Mouse (Mus musculus) thymus, postnatal 25 days (tissue): ENCODE data around the gene Tma7.

ENCODE experiments used
- DNase-seq: peaks from one replicate; pipeline ENCODE4 v3.0.0; 2022

Tma7 gene

GRCm38 (mm10) chr9:109101933-109102445 is 19.6 kb upstream of the Tma7 start:
- no peak for DNase-seq

- DNase-seq, result no peak
These were observed 18.0 kb upstream of the Tma7 start for GRCm38 (mm10) chr9:109100307-109100928.

GRCm38 (mm10) chr9:109098969-109099368 is 16.6 kb upstream of the Tma7 start:
- DNase-seq, result no peak

GRCm38 (mm10) chr9:109098366-109098765 is 16.0 kb upstream of the Tma7 start:
- DNase-seq, result no peak

GRCm38 (mm10) chr9:109097831-109098230 is 15.4 kb upstream of the Tma7 start:
- no peak for DNase-seq

GRCm38 (mm10) chr9:109097291-109097690 is 14.9 kb upstream of the Tma7 start:
- DNase-seq, result no peak

- DNase-seq, result no peak
These were observed 14.5 kb upstream of the Tma7 start for GRCm38 (mm10) chr9:109096856-109097255.

- DNase-seq, result no peak
These were observed 13.9 kb upstream of the Tma7 start for GRCm38 (mm10) chr9:109096251-109096661.

GRCm38 (mm10) chr9:109095137-109095982 is 13.0 kb upstream of the Tma7 start, which contains the start of gene Plxnb1:
TSS of gene Plxnb1 (plus strand) at chr9:109095389.
- DNase-seq, result peak; percentile 76

- DNase-seq, result no peak
These were observed 12.3 kb upstream of the Tma7 start for GRCm38 (mm10) chr9:109094553-109095136.

GRCm38 (mm10) chr9:109093786-109094552 is 11.6 kb upstream of the Tma7 start:
- DNase-seq, result no peak

GRCm38 (mm10) chr9:109092799-109093198 is 10.4 kb upstream of the Tma7 start:
- DNase-seq, result no peak

- no peak for DNase-seq
These were observed 9.4 kb upstream of the Tma7 start for GRCm38 (mm10) chr9:109091802-109092201.

GRCm38 (mm10) chr9:109090446-109090845 is 8.1 kb upstream of the Tma7 start:
- no peak for DNase-seq

- DNase-seq, result no peak
These were observed 5.6 kb upstream of the Tma7 start for GRCm38 (mm10) chr9:109087987-109088386.

- no peak for DNase-seq
These were observed 2.5 kb upstream of the Tma7 start for GRCm38 (mm10) chr9:109084922-109085321.

GRCm38 (mm10) chr9:109081749-109082123 is 651 bp downstream of the Tma7 start:
- DNase-seq, result no peak

- DNase-seq, result no peak
These were observed 1.9 kb downstream of the Tma7 start for GRCm38 (mm10) chr9:109080516-109080915.

- DNase-seq, result peak; percentile 90
These were observed 8.5 kb downstream of the Tma7 start, which contains the start of gene Atrip for GRCm38 (mm10) chr9:109073661-109074573. TSS of gene Atrip (minus strand) at chr9:109074124.

GRCm38 (mm10) chr9:109068095-109068735 is 14.2 kb downstream of the Tma7 start:
- DNase-seq, result no peak

- no peak for DNase-seq
These were observed 21.5 kb downstream of the Tma7 start for GRCm38 (mm10) chr9:109060898-109061295.
